Mouse (Mus musculus) myocyte (in vitro differentiated cells): ENCODE results near the gene Ciz1. TPM values are rescaled to one million over a fixed set of nuclear protein-coding genes. Genes with fewer than 3 reads are reported as not detected.
A peak's percentile ranks its signal among the peaks of the same experiment; 100 is the strongest.

Experiments used
- H3K27me3 ChIP-seq: one replicate; pipeline ENCODE4 v1.6.1; 2011; ENCODE audit not compliant: control insufficient read depth, insufficient read depth, insufficient read length
- H3K36me3 ChIP-seq: one replicate; pipeline ENCODE4 v1.6.1; 2011; ENCODE audit not compliant: control insufficient read depth, insufficient read depth
- H3K4me2 ChIP-seq: one replicate; pipeline ENCODE4 v1.6.1; 2011; ENCODE audit warnings: low read depth, control low read depth
- H3K4me3 ChIP-seq: one replicate; pipeline ENCODE4 v1.5.1; 2011; ENCODE audit warnings: mild to moderate bottlenecking, control low read depth, moderate library complexity
- H3K79me2 ChIP-seq: one replicate; pipeline ENCODE4 v1.6.1; 2011; ENCODE audit not compliant: control insufficient read depth, insufficient read depth
- H3ac ChIP-seq: one replicate; pipeline ENCODE4 v1.6.1; 2011; ENCODE audit not compliant: control insufficient read depth, insufficient read length
- CEBPB ChIP-seq: IDR thresholded peaks from 2 replicates; pipeline ENCODE4 v1.6.1; 2011; ENCODE audit warnings: mild to moderate bottlenecking, moderate library complexity; ENCODE audit not compliant: poor library complexity, insufficient read depth, severe bottlenecking
- E2F4 ChIP-seq: IDR thresholded peaks from one replicate; pipeline ENCODE4 v1.6.1; 2011; ENCODE audit warnings: mild to moderate bottlenecking, control low read depth, moderate library complexity; ENCODE audit not compliant: insufficient read depth
- MAX ChIP-seq: IDR thresholded peaks from one replicate; pipeline ENCODE4 v1.6.1; 2011; ENCODE audit warnings: low read depth, mild to moderate bottlenecking, control low read depth
- MYOD1 ChIP-seq, 3 experiments: IDR thresholded peaks; one replicate each; pipeline ENCODE4 v1.6.1; 2011; ENCODE audit warnings: control low read depth in 2 of 3, low read depth in 2 of 3, mild to moderate bottlenecking in 2 of 3, moderate library complexity in 1 of 3; ENCODE audit not compliant: insufficient read length in 2 of 3, control insufficient read depth in 1 of 3
- MYOG ChIP-seq, 3 experiments: IDR thresholded peaks; one replicate each; pipeline ENCODE4 v1.6.1; 2011; ENCODE audit warnings: control low read depth in 2 of 3, low read depth in 2 of 3, mild to moderate bottlenecking in 2 of 3; ENCODE audit not compliant: insufficient read length in 2 of 3, control insufficient read depth in 1 of 3, insufficient read depth in 1 of 3
- POLR2A ChIP-seq: IDR thresholded peaks from one replicate; pipeline ENCODE4 v1.6.1; 2011; ENCODE audit warnings: low read depth, mild to moderate bottlenecking, control low read depth, moderate library complexity; ENCODE audit not compliant: insufficient read length
- POLR2AphosphoS2 ChIP-seq: IDR thresholded peaks from one replicate; pipeline ENCODE4 v1.6.1; 2011; ENCODE audit warnings: low read depth, control low read depth; ENCODE audit not compliant: insufficient read length
- REST ChIP-seq: IDR thresholded peaks from one replicate; pipeline ENCODE4 v1.6.1; 2011; ENCODE audit warnings: mild to moderate bottlenecking, control low read depth, moderate library complexity; ENCODE audit not compliant: insufficient read depth, insufficient read length
- SRF ChIP-seq: IDR thresholded peaks from one replicate; pipeline ENCODE4 v1.6.1; 2011; ENCODE audit warnings: low read depth; ENCODE audit not compliant: control insufficient read depth, insufficient read length
- TCF12 ChIP-seq: IDR thresholded peaks from one replicate; pipeline ENCODE4 v1.6.1; 2011; ENCODE audit warnings: mild to moderate bottlenecking, control low read depth; ENCODE audit not compliant: poor library complexity, insufficient read depth, severe bottlenecking
- TCF3 ChIP-seq: IDR thresholded peaks from one replicate; pipeline ENCODE4 v1.6.1; 2011; ENCODE audit warnings: low read depth, control low read depth; ENCODE audit not compliant: insufficient read length
- USF1 ChIP-seq: IDR thresholded peaks from one replicate; pipeline ENCODE4 v1.6.1; 2011; ENCODE audit warnings: low read depth, mild to moderate bottlenecking, control low read depth, moderate library complexity
- polyA plus RNA-seq: library from polyadenylated mRNA; unstranded; fragments of >200 nt; fragmentation: generic; extraction: Trizol; gene quantifications from one replicate; pipeline ENCODE4 v1.2.1, GENCODE M21; 2012; ENCODE audit warnings: missing spikeins

Gene Ciz1
- polyA plus RNA-seq, 1 experiment = 54.2 TPM

GRCm38 (mm10) chr2:32429215-32429891 lies 77.2 kb downstream of the Ciz1 start:
- Histone ChIP-seq H3ac (no peak overlapping the region), H3K36me3 (no peaks in the 10 kb centered on the region), H3K27me3 (no peaks in the 10 kb centered on the region), H3K4me2 (peak overlapping the region; percentile 86), H3K79me2 (peaks cover 52% of the 10 kb centered on the region), H3K4me3 (no peak overlapping the region)
- TF ChIP-seq TCF3 = no peak
- TF ChIP-seq MAX = no peak
- no peak for TF ChIP-seq MYOG (IDR thresholded peaks at IDR 0.05; ENCODE audit: control insufficient read depth in 1 of 3, insufficient read depth in 1 of 3, insufficient read length in 2 of 3, low read depth in 2 of 3)
- TF ChIP-seq USF1 = no peak
- TF ChIP-seq CEBPB = no peak
- no peak for TF ChIP-seq POLR2A
- TF ChIP-seq POLR2AphosphoS2 = no peak
- no peak for TF ChIP-seq REST
- no peak for TF ChIP-seq SRF
- TF ChIP-seq MYOD1 (IDR thresholded peaks at IDR 0.05; ENCODE audit: control insufficient read depth in 1 of 3, insufficient read length in 2 of 3, low read depth in 2 of 3) = no peak
- no peak for TF ChIP-seq TCF12
- TF ChIP-seq E2F4 = no peak

Other genes starting within 250 kb of the Ciz1 start
- gene Prrc2b, start 201.2 kb upstream of the Ciz1 start, polyA plus RNA-seq = 76.2 TPM
- 14.7 TPM for gene Pomt1, start 115.7 kb upstream of the Ciz1 start, polyA plus RNA-seq
- 32.1 TPM for gene Uck1, start 92.2 kb upstream of the Ciz1 start, polyA plus RNA-seq
- gene Golga2, start 64.9 kb upstream of the Ciz1 start, polyA plus RNA-seq = 60.7 TPM
- 253 TPM for gene Swi5, start 64.3 kb upstream of the Ciz1 start, polyA plus RNA-seq
- 44.0 TPM for gene Dnm1, start 1.0 kb downstream of the Ciz1 start, polyA plus RNA-seq
- 153 TPM for gene 1110008P14Rik, start 29.6 kb downstream of the Ciz1 start, polyA plus RNA-seq
- gene Lcn2, start 35.9 kb downstream of the Ciz1 start, polyA plus RNA-seq = 0.02 TPM
- gene Ptges2, start 43.6 kb downstream of the Ciz1 start, polyA plus RNA-seq = 50.6 TPM
- 3.0 TPM for gene Naif1, start 98.1 kb downstream of the Ciz1 start, polyA plus RNA-seq
- gene Slc25a25, start 99.1 kb downstream of the Ciz1 start, polyA plus RNA-seq = 9.5 TPM
- gene Fam102a, start 183.0 kb downstream of the Ciz1 start, polyA plus RNA-seq = 1.7 TPM
- gene Dpm2, start 218.5 kb downstream of the Ciz1 start, polyA plus RNA-seq = 47.5 TPM
- gene Pip5kl1, start 222.5 kb downstream of the Ciz1 start, polyA plus RNA-seq = 0.10 TPM
- gene 9430097D07Rik, start 223.4 kb downstream of the Ciz1 start, polyA plus RNA-seq = 0.04 TPM
- gene St6galnac4, start 234.8 kb downstream of the Ciz1 start, polyA plus RNA-seq = 75.4 TPM
- gene St6galnac6, start 247.4 kb downstream of the Ciz1 start, polyA plus RNA-seq = 48.7 TPM